Mouse (Mus musculus): ENCODE measurements around the gene Cep72. TPM values are rescaled to one million over a fixed set of nuclear protein-coding genes. Genes with fewer than 3 reads are reported as not detected.
"Not testable (repeated sequence)": the region's sequence is repeated elsewhere in the genome, so short reads cannot be mapped to it uniquely, and the experiment has no call there.

The Cep72 gene
- total RNA-seq, 4 experiments from 2014 or later: 2.6 to 3.7 (median 2.9) TPM

DNA sequence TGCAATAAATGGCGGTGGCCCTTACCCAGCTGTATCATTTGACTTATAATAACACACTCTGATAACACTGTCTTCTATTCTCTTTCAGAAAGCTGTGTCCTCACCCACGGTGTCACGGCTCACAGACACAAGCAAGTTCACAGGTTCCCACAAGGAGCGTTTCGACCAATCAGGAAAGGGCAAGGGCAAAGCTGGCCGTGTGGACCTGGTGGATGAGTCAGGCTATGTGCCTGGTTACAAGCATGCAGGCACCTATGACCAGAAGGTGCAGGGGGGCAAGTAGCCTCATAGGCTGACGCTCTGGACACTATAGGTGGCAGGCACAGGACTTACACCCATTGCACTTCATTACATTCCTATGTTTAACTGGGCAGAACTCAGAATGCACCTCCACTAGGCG is 31.0 kb downstream of the Cep72 start:
- DNase-seq (ENCODE audit: low spot score in 2 of 2): no peak

DNA sequence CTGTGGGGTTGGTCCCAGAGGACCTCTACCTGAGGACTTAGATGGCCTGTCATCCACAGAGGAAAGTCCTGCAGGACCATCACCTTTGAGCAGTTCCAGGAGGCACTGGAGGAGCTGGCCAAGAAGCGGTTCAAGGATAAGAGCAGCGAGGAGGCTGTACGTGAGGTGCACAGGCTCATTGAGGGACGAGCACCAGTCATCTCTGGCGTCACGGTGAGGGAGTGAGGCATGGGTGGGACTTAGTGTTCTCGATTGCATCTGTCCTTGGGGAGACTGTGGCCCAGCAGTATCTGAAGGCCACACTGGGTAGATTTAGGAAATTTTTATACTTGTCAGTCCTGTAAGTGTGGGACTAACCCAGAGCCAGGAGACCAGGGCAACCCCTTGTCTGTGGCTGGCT is 31.4 kb downstream of the Cep72 start:
- DNase-seq (ENCODE audit: low spot score in 2 of 2): no peak

DNA sequence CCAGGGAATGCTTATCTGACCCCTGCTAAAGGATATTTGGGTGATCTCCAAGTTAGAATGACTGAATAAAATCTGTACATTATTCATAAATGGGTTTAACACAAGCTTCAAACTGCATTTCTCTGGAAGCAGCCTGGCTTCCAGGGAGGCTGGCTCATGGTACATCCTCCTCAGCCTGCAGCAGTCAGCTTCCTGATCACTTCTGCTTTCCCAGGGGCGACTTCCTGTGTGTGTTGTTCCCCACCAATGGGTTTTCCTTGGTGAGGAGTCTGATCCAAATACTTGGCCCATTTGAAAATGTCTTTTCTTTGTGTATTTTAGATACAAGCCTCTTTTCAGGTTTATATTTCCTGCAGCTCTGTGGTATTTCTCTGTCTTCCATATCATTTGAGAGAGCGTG is 33.1 kb downstream of the Cep72 start:
- DNase-seq (ENCODE audit: low spot score in 2 of 2): no peak

DNA sequence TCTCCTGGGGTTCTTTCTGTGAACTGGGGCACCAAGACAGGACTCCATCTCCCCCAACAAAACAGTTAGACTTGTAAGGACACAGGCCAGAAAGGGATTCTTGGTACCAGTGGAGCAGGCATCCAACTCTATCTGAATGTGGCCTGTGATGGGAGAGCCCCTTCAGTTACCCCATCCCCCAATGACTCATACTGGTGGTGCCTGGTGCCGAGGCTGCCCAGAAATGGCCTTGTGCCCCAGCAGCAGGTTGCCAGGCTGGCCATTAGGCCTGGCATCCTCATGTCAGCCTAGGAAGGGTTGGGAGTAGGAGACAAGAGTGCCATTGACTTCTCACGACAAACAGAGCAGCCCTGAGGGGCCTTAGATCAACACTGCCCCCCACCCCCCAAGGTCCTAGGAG is 34.0 kb downstream of the Cep72 start:
- peak in 1 of 2 experiments; percentile 57 for DNase-seq (ENCODE audit: low spot score in 2 of 2)

DNA sequence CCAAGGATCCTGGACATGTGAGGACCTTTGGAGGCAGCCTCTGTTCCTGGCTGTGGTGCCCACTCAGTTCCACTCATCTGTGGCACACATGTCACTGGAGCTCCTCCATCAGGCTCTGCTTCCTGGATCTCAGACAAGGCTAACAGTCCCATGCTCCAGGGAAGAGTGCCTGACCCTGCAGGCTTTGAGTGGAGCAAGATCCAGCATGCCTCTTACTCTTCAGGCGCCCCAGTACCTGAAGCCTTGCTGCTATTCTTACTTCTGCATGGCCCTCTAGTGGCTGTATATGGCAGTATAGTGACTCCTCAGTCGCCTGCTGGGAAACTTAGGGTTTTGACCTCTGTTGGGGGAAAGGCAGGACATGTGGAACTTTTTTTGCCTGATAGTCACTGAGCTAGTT is 35.9 kb downstream of the Cep72 start:
- no peak for DNase-seq (ENCODE audit: low spot score in 2 of 2)

DNA sequence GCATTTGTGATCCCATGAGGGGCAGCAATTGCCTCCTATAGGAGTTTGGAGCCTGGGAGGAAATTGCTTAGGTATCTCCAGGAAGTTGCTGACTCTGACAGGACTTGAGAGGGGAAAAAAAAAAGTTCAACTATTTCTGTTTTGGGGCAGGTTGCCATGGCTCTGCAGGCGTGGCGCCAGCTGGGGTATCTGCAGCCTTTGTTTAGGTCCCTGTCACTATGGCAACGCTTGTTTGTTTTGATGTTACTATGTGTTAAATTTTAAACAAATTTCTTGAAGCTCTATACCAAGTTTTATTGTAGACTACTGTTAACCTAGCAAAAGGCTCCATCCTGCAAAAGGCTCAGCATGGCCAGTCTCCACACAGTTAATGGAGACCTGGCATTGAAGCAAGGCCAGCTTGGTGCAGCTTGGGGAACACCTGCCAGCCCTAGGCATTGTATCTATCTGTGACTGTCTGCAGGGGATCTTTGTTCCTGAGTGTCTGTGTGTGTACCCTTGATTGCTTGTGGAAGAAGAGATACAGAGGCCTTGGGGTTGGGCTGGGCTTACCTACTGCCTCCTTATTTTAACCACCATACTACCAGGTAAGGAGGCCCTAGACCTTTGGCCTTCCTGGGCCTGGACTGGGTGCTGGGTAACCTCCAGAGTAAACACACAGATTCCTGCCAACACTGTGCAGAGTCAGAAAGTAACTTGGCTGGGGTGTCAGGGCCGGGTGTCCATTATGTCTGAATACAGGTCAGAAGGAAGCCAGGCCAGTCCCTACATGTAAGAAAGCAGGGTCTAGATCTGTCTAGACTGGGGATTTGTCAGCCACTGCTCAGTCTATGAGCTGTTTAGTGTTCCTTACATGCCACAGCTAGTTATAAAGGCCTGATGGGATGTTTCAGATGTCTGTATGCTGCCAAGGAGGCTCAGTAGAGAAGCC is 36.7 kb downstream of the Cep72 start:
- no peak for DNase-seq (ENCODE audit: low spot score in 2 of 2)

DNA sequence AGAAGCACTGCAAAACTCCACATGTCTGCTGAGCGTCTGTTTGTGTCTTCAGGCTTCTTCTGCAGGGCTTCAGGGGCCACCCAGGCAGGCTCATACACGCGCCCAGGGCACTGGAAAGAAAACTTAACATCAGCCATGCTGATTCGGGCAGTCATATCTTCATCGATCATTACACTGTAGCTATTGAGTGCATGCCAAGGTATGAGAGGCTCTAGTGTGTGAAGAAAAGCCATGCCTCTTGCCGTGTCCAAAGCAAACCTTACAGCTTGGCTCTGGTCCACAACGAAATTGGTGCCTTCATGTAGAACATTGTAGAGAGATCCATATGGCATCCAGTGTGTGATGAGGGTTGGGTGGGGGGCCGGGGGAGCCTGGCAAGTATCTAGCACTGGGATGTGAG is 43.1 kb downstream of the Cep72 start:
- not testable (repeated sequence) for DNase-seq (ENCODE audit: low spot score in 2 of 2)

DNA sequence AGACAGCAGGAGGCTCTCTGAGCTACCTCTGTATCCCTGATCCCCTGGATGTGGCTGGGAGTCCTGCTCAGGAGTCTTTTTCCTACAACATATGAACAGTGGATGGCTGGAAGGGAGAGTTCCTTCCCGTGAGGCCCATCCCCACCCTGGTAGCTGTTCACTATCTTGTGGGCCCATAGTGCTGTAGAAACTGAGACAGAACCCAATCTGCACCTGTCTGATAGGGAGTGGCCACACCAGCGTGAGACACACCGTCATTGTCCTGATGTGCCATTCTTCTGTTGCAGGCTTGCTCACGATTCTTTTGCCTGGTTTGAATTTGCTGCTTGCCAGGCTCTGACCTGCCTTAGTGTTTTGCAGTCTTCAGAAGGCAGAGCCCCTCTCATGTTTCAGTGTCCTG is 44.7 kb downstream of the Cep72 start:
- DNase-seq (ENCODE audit: low spot score in 2 of 2): no peak

DNA sequence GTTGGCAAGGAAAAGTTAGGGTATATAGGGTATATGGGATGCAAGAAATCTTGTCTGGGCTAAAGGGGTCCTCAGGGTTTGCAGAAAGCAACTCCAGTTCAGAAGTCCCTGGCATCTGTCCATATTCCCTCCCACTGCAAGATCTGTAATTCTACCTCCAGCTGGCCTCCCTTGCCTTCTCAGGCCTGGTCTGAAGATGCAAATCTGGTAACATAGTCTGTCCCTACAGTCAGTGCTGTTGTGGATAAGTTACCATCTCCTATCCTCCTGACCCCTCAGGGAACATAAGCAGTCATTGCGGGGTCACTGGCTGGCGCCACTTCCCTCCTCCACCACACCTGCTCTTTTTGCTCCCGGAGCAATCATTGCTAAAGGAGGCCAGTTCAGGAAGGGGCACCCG is 46.2 kb downstream of the Cep72 start:
- no peak for DNase-seq (ENCODE audit: low spot score in 2 of 2)

DNA sequence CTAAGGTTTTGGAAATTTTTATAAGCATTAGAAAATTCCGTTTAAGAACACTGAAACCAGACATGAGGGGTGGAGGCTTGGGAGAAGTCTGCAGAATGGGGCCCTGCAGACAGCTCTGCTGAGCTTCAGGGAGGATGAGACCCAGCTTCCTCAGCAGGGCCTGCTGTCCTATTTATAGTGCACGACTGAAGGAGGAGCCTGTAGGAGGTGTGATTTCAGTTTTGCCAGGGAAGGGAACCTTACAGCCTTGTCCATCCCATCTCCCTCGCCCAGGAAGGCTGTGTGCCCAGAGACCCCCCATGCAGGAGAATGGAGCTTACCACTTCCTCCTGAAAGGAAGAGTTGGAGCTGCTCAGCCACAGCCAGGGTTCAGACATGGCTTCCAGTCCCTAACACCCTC is 51.4 kb downstream of the Cep72 start:
- peak; percentile 53 to 58 for DNase-seq (ENCODE audit: low spot score in 2 of 2)

DNA sequence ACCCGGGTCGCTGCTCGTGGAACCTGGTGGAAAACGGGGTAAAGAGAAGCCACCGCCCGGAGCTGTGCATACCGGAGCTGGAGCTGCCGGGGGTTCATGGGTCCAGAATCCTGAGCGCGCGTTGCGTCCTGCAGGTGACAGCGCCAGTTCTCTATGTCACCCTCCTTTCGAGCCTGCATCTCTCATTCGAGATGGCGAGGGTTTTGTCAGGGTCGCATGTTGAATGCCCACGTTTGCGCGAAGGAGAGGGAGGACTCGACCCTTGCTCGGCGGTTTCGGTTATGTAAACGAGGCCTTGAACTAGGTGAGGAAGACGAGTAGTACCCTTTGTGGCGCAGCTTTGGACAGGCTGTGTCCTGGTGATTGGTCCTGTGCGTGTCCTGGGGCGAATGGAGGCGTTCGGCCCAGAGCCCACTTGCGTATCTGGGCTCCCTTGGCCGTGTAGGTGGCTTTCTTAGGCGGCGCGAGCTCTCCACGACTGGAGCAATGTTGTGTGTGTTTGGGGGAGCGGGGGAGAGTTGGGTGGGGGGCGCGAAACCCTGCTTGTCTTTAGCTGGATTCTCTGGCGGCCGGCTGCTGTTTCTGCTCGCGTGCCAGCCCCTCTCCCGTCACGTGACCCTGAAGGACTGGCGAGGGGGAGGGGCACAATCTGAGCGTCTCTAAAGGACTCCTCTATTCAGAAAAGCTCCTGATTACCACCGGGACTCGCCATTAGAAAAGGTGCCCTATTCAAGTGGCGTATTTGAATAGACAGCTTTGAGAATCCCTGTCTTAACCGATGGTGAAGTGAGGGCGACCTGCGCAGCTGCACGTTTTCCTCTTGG is 52.1 kb downstream of the Cep72 start:
- DNase-seq (ENCODE audit: low spot score in 2 of 2): peak; percentile 61 to 85

DNA sequence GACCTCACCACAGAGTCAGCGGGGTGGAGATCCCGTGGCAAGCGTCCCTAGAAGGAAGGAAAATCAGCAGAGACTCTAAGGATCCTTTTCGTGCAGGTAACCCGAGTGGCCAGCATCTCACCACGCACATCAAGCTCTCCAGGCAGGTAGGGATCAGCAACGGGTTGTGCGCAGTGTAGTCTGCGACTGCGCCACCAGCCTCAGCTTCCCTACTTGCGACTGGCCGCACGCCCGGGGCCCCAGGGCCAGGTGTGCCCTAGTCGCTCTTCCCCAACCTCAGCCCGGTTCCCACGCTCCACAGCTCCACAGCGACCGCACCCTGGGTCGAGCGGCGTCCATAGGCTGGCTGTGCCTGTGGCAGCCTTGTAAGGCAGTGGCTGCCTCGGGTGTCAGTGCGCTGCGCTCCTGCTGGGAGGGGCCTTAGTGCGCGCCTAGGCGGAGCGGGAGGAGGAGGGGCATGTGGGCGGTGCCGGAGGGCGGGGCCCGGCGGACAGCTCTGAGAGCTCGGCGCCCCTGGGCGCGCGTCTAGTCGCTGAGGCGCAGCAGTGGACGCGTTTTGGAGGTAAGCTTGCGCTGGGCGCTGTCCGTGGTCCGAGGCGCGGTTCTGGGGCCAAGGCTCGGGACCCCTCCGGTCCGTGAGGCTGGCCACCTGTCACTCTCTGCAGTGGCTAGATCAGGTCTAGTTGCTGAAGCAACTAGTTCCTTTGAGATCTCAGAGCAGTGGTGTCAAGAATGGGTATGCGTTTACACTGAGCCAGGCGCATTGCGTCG is 53.0 kb downstream of the Cep72 start, which contains the start of gene Tppp:
Tppp (plus strand) TSS at position 460 of the 771 bp plus-strand sequence.
- peak; percentile 88 to 95 for DNase-seq (ENCODE audit: low spot score in 2 of 2)

DNA sequence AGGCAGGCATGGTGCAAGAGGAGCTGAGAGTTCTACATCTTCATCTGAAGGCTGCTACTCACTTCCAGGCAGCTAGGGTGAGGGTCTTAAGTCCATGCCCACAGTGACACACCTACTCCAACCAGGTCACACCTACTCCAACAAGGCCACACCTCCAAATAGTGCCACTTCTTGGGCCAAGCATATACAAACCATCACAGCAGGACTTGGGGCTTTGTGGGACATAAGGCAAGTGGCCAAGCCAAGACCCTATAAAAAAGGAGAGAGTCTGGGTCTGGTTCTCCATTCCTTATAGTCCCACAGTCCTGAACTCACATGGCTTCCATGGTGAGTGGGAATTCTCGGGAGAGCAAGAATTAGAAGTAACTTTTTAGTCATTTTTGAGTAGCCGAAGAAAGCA is 53.9 kb downstream of the Cep72 start:
- DNase-seq (ENCODE audit: low spot score in 2 of 2): not testable (repeated sequence)

DNA sequence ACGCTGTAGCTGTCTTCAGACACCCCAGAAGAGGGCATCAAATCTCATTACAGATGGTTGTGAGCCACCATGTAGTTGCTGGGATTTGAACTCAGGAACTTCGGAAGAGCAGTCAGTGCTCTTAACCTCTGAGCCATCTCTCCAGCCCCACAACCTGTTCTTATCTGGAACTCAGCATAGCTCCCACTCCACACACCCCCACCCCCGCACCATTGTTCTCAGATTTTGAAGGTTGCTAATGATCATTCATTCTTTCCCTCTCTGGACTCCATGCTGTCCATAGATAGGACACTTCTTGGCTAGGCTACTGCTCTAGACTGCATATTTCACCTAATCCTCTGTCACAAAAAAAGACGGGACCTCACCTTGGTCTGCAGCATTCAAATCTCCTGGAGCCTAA is 55.2 kb downstream of the Cep72 start:
- not testable (repeated sequence) for DNase-seq (ENCODE audit: low spot score in 2 of 2)

DNA sequence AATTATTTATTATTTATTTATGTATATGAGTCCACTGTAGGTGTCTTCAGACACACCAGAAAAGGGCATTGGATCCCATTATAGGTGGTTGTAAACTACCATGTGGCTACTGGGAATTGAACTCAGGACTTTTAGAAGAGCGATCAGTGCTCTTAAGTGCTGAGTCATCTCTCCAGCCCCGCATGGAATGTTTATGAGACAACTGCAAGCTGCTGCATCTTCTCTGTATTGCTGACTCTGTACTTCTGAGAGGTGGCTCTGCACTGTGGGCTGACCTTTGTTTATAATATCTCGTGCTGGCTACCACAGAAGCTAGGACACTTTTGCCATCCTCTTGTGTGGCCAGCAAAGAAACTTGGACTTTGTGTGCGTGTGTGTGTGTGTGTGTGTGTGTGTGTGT is 60.6 kb downstream of the Cep72 start:
- no peak for DNase-seq (ENCODE audit: low spot score in 2 of 2)

DNA sequence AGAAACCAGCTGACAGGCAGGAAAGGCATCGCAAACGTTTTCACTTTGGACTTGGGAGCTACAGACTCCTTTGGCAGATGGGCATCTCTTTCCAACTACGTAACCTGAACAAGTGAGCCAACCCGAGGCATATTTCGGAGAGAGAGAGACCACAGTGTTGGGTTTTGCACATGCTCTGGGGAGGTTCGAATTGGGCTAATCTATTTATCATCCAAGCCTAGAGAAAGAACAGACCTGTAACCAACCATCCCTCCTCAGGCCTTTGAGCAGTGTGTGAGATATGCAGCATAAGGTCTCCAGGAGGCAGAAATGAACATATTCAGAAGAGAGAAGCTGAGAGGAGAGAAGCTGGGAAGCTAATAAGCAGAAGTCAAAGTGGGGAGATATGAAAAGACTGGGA is 61.1 kb downstream of the Cep72 start:
- no peak for DNase-seq (ENCODE audit: low spot score in 2 of 2)

DNA sequence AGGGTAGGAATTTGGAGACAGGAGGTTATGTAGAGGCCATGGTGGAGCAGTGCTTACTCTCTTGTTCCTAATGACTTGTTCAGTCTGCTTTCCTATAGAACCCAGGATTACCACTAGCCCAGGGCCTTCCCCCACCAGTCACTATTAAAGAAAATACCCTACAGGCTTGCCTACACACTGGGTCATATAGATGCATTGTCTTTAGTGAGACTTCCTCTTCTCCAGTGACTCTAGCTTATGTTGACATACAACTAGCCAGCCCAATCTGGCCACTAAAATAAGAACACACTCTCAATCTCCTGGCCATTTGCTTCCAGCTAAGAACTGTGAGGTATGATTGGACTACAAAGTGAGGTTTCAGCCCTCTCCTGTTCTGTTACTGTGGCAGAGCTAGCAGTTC is 61.6 kb downstream of the Cep72 start:
- no peak for DNase-seq (ENCODE audit: low spot score in 2 of 2)

DNA sequence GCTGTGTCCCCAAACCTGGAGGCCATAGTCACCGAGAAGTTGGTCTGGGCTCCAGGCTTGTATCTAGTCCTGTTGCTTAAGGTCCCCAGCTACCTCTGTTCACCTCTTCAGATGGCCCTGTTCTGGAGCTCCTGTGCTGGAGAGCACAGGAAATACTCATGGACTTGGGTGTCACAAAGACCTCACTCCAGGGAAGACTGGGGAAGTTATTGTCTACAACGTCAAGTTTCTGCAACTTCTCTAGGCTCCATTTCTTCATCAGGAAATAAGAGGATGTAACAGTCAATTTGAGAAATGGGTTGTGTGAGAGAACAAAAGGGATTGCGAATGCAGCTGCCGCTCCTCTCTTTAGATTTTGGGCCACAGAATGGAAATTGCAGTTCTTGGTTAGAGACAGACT is 65.6 kb downstream of the Cep72 start:
- DNase-seq (ENCODE audit: low spot score in 2 of 2): no peak

DNA sequence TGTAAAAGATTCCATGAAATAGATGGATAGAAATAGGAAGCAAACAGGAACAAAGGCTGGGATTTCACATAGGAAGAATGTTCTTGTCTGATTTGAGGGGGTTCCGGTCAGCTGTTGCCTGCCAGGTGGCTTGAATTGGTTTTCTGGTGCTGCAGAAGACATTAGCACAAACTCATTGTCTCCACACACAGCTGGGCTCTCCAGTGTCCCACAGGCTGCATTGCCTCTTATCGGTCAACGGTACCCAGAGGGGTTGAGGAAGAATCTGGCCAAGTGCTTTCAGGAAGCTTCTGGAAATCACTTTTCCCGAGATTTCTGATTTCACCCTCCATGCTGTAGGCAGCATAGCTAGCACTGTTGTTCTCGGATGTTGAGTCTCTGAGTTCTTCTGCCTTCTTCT is 70.8 kb downstream of the Cep72 start:
- no peak for DNase-seq (ENCODE audit: low spot score in 2 of 2)

DNA sequence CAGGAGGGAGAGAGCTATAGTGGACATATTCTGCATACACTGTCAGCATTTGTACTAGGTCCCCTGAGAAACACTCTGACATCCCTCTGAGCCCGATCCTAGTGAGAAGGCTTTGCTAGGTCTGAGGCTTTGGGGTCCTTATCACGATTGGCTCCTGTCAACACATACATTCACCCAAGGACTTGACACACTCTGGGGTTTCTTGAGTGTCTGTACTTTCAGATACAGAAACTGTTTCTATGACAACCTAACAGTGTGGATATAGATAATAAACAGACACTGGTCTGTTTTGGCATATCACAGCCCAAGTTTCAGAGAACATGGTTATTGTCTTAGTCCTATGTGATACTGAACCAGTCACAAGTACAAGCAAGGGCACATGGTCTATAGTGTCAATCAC is 71.3 kb downstream of the Cep72 start:
- no peak for DNase-seq (ENCODE audit: low spot score in 2 of 2)

DNA sequence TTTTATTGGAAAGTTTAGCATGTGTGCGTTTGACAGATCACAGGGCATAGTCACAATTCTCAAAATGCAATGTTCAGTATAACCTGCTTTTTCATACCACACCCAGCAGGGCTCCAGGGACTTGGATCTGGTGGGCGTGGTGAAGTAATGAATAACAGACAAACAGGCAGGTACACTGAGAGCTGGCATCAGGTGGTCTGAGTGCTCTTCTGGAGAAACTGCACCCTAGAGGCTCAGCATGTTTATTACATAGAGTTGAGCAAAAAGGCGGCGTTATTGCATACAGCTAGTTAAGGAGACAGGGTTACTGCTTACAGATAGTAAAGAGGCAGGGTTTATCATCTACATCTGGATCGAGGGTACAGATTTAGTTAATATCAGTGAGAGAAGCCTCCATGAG is 71.8 kb downstream of the Cep72 start:
- DNase-seq (ENCODE audit: low spot score in 2 of 2): no peak

Measured in left cerebral cortex, adult 8-10 months (tissue).